Mouse (Mus musculus): ENCODE data around the gene Zdhhc9. TPM values are rescaled to one million over a fixed set of nuclear protein-coding genes. Genes with fewer than 3 reads are reported as not detected.

Gene Zdhhc9
- total RNA-seq, 2 experiments from 2014 or later, result 52.3 to 53.8 TPM

GRCm38 (mm10) chrX:48191261-48191660 is 17.4 kb downstream of the Zdhhc9 start:
- DNase-seq (ENCODE audit: low spot score in 2 of 2), result no peak
- intact Hi-C loops (cut with DNase I), result no loop called here

DNA sequence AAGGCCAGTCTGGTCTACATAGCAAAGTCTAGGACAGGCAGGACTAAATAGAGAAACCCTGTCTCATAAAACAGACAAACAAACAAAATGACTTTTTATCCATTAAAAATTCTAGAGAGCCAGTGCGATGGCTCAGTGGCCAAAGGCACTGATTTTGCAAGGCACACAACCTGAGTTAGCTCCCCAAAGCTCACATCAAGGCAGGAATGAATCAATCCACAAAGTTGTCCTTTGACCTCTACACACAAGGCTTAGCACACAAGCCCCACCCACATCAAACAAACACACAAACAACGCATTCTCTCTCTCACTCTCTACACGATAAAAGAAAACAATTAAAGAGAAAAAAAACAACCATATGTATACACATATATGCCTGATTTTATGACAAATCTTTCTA is 24.0 kb downstream of the Zdhhc9 start:
- intact Hi-C loops (cut with DNase I), result no loop called here

GRCm38 (mm10) chrX:48181844-48182243 is 26.8 kb downstream of the Zdhhc9 start:
- peak in 1 of 2 experiments; percentile 46 for DNase-seq (ENCODE audit: low spot score in 2 of 2)
- intact Hi-C loops (cut with DNase I), result no loop called here

More for the DNA sequence above, 24.0 kb downstream of the Zdhhc9 start:
- no peak for DNase-seq (ENCODE audit: low spot score in 2 of 2)

- intact Hi-C loops (cut with DNase I), result no loop called here
- DNase-seq (ENCODE audit: low spot score in 2 of 2), result no peak
Observed at GRCm38 (mm10) chrX:48170368-48170767, 38.3 kb downstream of the Zdhhc9 start.

GRCm38 (mm10) chrX:48169892-48170291 is 38.8 kb downstream of the Zdhhc9 start:
- intact Hi-C loops (cut with DNase I), result no loop called here
- DNase-seq (ENCODE audit: low spot score in 2 of 2), result no peak

GRCm38 (mm10) chrX:48158229-48158919 is 50.3 kb downstream of the Zdhhc9 start:
- no peak for DNase-seq (ENCODE audit: low spot score in 2 of 2)
- intact Hi-C loops (cut with DNase I), result no loop called here

- intact Hi-C loops (cut with DNase I), result no loop called here
- DNase-seq (ENCODE audit: low spot score in 2 of 2), result no peak
Observed at GRCm38 (mm10) chrX:48157396-48157795, 51.3 kb downstream of the Zdhhc9 start.

GRCm38 (mm10) chrX:48155489-48155888 is 53.2 kb downstream of the Zdhhc9 start:
- intact Hi-C loops (cut with DNase I), result no loop called here
- peak in 1 of 2 experiments; percentile 20 for DNase-seq (ENCODE audit: low spot score in 2 of 2)

DNA sequence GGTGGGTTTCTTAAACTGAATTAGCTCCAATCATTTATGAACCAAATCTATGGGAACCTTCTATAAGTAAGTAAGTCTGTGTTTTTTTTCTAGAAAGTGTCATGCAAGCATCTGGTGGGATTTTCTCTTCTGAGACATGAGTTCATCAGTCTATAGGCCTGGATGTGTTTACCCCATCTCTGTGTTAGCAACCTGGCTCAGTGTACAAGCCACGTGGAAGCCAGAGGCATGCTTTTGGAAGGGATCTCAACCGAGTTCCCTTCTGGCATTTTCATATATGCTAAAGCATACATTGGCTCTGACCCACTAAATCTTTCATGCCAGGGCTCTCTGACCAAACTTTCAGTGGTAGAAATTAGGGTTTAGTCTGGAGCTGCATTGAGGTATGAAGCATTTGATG is 54.7 kb downstream of the Zdhhc9 start:
- intact Hi-C loops (cut with DNase I), result no loop called here

DNA sequence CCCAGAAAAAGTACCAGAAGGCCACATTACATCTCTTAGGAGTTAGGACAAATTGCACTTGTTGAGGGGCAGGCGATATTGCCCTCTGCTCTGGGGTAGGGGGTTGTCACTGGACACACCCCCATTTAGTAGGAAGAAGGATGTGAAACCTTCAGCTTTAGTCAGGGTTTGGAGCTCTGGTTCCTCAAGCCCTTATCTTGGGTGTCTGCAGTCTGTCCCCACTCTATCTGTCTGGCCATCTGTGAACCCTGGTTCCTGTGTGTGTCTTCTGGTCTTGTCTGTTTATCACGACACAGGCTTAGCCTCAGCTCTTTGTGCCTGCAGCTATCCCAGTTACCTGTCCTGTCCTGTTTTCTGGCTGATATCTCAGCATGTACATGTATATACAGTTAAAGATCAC is 55.3 kb downstream of the Zdhhc9 start:
- no peak for DNase-seq (ENCODE audit: low spot score in 2 of 2)
- intact Hi-C loops (cut with DNase I), result no loop called here

More for the DNA sequence above, 54.7 kb downstream of the Zdhhc9 start:
- DNase-seq (ENCODE audit: low spot score in 2 of 2), result no peak

- DNase-seq (ENCODE audit: low spot score in 2 of 2), result no peak
- intact Hi-C loops (cut with DNase I), result no loop called here
Observed at GRCm38 (mm10) chrX:48152106-48152505, 56.6 kb downstream of the Zdhhc9 start.

GRCm38 (mm10) chrX:48147741-48148186 is 60.9 kb downstream of the Zdhhc9 start:
- intact Hi-C loops (cut with DNase I), result no loop called here
- no peak for DNase-seq (ENCODE audit: low spot score in 2 of 2)

DNA sequence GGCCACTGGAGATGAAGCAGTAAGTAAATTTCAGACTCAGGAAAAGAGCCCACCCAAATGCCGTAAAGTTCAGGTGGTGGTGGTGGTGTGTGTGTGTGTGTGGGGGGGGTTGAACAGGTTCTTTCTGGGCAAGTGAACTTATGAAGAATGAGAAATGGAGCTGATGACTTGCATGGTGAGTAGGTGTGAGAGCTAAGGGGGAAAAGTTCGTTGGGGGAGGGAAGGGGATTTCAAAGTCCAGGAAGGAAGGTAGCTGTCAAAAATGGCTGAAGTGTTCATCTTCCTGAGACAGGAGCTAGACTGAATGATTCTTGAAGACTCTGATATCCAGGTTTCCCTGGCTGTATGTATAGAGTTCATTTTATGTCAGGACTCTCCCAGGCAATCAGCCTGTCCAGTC is 61.5 kb downstream of the Zdhhc9 start:
- no peak for DNase-seq (ENCODE audit: low spot score in 2 of 2)
- intact Hi-C loops (cut with DNase I), result no loop called here

DNA sequence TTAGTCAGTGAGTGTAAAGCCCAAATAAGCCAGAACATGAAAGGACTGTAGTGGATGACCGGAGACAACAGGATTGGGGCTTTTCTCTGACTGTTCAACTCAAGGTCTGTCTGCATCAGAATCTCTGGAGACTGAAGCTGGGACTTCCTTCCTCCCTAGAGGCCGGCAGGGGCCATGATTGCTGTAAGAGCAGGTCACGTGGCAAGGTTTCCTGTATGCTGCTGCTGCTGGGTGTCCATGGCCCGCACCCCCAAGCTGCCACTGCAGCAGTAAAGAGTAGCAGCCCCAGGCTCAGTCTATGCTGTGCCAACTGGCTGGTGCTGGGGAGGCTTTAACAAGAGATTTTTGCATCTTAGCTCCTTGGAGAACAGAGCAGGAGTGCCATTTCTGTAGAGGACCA is 62.4 kb downstream of the Zdhhc9 start, which contains the start of gene Sash3:
TSS of gene Sash3 (plus strand) at position 175 of the 400 bp plus-strand sequence.
- intact Hi-C loops (cut with DNase I), result no loop called here
- DNase-seq (ENCODE audit: low spot score in 2 of 2), result no peak

GRCm38 (mm10) chrX:48143415-48144335 is 65.0 kb downstream of the Zdhhc9 start:
- no peak for DNase-seq (ENCODE audit: low spot score in 2 of 2)
- intact Hi-C loops (cut with DNase I), result no loop called here

DNA sequence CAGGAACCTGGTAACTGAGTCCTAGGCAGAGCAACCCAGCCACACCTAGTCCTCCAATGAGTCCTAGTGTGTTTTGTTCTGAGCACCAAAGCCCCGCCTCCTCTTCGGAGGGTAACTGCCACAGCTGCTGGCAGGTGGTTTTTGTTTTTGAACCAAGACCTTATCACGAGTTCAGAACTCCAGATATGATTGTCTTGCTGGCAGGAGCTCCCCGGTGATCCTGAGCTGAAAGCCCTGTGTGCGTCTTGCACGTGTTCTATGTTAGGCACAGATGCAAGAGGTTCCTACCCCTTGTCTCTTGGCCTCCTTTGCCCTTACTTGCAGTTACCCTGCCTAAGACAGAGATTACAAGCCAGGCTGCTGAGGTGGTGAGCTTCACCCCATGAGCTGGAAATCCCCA is 67.2 kb downstream of the Zdhhc9 start:
- DNase-seq (ENCODE audit: low spot score in 2 of 2), result no peak
- intact Hi-C loops (cut with DNase I), result no loop called here

- intact Hi-C loops (cut with DNase I), result no loop called here
Observed at GRCm38 (mm10) chrX:48140286-48140877, 68.3 kb downstream of the Zdhhc9 start.

DNA sequence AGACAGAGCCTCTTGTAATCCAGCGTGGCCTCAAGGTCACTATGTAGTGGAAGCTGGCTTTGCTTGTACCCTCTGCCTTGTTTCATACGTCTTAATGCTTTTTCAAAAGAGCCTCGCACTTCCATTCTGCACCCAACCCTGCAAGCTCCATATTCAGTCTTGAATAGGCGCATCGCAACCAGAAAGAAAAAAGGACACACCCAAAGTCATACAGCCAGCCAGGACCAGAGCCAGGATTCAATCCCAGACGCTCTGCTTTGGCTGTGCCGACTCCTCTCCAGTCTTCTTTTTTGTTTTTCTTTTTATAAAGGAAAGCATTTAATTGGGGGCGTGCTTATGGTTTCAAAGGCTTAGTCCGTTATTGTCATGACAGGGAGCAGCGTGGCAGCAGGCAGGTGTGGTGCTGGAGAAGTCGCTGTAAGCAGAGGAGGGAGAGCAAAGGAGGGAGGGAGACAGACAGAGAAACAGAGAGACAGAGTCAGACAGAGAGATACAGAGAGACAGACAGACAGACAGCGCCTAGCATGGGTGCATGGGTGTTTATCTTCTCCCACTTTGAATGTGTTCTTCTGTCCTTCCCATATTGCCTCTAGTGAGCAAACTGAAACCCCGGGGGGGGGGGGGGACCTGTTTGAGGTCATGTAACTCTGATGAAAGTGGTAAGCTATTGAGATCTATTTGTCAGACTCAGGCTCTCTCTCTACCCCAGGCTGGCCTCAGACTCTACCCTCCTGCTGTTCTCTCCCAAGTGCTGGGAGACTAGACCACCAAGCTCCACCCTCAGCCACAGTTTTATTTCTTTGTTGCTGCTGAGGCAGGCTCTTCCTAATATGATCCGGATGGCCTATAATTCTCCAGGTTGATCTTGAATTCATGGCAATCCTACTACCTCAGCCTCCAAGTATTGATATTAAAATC is 69.1 kb downstream of the Zdhhc9 start:
- intact Hi-C loops (cut with DNase I), result no loop called here

More at GRCm38 (mm10) chrX:48140286-48140877, 68.3 kb downstream of the Zdhhc9 start:
- DNase-seq (ENCODE audit: low spot score in 2 of 2), result no peak

More for the DNA sequence above, 69.1 kb downstream of the Zdhhc9 start:
- no peak for DNase-seq (ENCODE audit: low spot score in 2 of 2)
